Mouse (Mus musculus): ENCODE measurements at regions not wholly inside any gene's neighbourhood (a gene's known extent, or its start where the extent isn't known, plus 50 kb on each side); places are given as distances from the start of the nearest gene placed in this dataset.

GRCm38 (mm10) chr6:121560852-121561251 is 74.3 kb upstream of the A2m start:
- TF ChIP-seq POLR2A (IDR thresholded peaks at IDR 0.05; ENCODE audit: low read depth, low read length) (no peak), CTCF (IDR thresholded peaks at IDR 0.05; ENCODE audit: extremely low read depth, insufficient read depth, insufficient read length, insufficient replicate concordance) (no peak)

Data from spleen, adult 2 months (tissue).